Mouse (Mus musculus): ENCODE measurements around the gene Anapc15-ps.

The Anapc15-ps gene

DNA sequence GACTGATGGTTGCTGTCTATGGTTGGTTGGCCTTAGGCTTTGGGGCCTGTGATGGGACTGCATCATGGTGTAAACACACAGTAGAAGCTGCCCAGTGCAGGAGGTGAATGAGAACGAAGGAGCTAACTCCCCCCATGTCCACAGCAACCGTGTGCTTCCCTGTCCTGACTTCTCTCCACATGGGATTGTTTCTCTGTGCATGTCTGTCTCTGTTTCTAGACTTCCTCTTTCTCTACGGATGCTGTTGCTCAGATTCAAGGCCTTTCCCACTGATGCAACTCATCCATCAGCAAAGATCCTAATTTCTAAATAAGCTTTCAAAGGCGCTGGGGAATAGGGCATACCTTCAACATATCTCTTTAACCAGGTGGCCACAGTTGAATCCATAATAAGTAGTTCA is 3.4 kb downstream of the Anapc15-ps start:
- DNase-seq (ENCODE audit: low spot score in 2 of 2) = no peak

DNA sequence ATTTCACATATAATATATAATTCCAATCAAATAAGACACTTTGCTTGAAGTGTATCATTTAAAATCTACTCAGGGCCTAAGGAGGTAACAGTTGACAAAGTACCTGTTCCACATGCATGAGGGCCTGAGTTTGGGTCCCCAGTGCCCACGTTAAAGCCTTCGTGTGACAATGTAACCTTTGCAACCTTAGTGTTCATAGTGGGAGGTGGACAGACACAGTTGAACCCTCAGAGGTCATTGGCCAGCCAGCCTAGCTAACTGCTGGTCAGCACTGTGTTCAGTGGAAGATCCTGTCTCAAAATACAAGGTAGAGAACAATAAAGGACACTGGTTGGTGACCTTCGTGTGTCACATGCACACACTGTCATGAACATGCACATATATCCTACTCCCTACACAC is 4.2 kb downstream of the Anapc15-ps start:
- DNase-seq (ENCODE audit: low spot score in 2 of 2) = no peak

DNA sequence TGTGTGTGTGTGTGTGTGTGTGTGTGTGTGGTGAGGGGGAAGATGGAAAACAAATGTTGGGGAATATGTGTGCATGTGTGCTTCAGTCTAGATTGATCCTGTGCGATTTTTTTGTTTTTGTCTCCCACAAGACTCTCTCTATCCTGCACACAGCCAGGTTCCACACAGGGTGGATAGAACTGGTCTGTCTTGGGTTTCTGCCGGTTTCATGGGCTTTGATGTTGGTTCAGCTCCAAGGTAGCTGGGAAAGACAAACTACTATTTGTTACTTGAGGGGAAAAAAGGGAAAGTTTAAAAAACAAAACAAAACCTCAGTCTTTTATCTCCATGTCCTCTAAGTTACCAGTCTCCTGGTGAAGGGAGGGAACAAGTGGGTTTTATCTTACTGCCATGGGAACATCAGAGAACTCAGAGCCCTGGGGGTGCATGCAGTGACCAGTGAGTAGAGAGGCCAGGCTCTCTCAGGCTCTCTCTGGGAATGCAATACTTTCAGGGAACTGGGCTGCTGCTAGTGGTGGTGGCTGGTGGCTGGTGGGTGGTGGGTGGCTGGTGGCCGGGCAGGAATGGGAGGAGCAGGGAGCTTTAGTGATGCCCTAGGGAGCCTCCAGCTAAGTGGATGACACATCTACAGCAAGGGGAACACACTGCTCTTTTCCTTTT is 5.8 kb downstream of the Anapc15-ps start:
- no peak for DNase-seq (ENCODE audit: low spot score in 2 of 2)

DNA sequence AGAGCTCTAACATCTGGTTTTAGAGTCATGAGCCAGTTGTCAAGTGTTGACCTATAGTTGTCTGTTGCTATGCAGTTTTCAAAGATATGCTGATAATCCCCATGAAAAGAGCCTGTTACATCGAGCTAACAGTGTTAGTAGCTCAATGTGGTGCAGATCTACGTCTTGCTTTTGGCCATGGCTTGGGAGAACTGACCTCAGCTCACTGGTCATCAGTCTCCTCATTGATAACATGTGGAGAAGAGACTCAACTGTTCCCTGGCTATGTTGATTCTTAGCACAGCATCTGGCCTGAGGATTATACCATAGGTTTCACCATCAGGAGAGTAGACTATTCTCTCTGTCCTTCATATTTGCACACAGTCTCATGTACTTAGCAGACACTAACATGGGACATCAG is 6.5 kb downstream of the Anapc15-ps start:
- DNase-seq (ENCODE audit: low spot score in 2 of 2) = no peak

DNA sequence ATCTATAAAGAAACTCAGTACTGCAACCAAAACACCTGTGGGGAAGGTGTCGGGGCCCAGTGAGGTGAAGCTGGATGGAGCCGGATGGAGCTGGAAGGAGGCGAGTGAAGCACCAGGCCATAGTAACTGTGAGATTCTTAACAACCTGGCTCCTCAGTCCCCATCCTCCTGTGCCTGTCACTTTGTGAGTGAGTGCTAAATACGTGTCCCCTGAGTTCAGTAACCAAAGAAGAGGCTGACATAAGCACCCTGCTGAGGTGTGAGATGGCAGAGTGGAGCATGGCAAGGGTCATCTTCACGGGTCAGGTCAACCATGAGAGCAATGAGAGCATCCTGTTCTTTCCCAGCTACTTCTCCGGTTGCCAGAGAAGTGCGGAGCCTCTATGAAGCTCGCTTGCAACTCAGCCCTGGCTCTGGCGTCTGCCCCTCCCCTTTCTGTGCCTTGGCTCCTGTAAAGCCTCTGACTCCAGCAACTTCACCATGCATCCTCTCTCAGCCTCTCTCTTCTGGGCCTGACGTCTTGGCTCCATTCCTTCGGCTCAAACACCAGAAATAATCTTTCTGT is 7.7 kb downstream of the Anapc15-ps start:
- no peak for DNase-seq (ENCODE audit: low spot score in 2 of 2)

DNA sequence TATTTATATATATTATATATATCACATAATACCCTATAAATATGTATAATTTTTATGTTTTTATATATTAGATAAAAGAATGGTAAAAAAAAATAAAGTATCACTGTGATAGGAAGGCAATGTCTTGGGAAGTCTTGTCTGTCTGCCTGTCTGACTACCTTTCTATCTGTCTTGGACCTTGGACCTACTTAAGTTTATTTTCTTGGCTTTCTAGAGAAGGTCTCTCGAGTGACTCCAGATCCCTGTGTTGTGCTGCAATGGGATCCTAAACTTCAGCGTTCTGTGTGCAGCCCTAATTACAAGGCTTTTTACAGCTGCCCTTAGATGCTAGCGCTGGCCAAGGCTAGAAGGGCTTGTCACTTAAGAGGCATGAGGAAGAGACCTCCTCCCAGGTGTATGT is 8.6 kb downstream of the Anapc15-ps start:
- DNase-seq (ENCODE audit: low spot score in 2 of 2) = no peak

DNA sequence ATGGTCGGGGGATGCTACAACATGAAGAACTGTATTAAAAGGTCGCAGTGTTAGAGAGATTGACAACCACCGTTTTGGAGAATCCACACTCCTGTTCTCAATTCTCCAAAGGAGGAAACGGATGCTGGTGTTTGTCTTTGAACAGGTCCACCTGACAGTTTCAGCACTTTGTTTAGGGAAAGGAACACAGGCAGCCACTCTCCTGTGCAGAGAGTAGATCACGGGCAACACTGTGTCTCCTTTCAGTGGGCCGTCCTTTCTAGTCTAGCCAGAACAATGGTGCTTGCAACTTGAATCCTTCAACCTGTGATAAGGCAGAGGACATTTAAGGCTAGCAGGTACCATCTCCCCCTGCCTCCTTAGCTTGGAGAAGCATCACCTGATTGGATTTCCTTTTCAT is 12.9 kb downstream of the Anapc15-ps start:
- no peak for DNase-seq (ENCODE audit: low spot score in 2 of 2)

DNA sequence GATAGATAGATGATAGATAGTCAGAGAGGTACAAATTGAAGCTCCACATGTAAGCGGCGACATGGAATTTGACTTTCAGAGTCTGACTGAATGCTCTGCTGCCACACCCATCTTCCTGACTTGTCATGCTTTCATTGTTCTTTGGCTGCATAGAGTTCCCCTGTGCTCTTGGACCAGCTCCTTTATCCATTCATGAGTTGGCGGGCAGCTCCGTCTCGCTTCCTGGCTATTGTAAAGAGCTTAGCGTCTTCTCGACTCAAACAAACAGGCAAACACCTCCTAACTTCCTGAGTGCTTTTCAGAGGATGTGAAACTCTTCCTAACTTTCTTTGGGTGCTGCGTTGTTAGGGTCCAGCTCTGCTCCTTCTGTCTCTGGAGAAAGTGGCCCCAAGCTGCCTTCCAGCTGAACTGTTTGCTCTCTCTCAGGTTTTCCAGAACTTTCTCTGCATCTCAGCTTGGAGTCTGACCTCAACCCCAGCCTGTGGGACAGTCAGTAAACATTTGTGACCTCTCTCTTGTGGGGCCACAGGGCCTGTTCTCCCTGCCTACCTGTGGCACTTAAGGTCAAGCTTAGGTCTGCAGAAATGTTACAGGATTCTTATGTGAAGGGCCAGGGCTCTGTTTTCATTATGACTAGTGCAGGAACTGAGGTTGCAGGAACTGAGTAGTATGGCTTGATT is 13.6 kb downstream of the Anapc15-ps start:
- no peak for DNase-seq (ENCODE audit: low spot score in 2 of 2)

DNA sequence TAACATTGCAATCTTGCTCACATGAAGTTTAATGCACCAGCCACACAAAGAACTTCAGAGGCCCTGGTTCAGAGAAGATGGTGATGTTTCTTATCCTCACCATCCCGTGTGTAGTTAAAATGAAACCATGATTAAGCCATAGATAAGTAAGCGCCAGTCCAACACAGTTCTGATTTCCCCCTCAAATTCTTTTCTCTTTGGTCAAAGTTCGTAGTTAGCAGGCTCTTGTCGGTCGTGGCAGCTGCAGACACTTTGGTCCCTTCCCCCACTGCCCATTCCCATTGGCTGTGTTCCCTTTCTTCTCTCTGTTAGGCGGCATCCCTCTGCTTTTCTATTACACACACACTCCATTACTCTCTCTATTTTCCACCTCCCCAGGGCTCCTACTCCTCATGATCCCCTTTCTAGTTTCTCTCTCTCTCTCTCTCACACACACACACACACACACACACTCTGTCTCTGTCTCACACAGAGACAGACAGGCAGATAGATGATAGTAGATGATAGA is 14.4 kb downstream of the Anapc15-ps start:
- DNase-seq (ENCODE audit: low spot score in 2 of 2) = no peak

DNA sequence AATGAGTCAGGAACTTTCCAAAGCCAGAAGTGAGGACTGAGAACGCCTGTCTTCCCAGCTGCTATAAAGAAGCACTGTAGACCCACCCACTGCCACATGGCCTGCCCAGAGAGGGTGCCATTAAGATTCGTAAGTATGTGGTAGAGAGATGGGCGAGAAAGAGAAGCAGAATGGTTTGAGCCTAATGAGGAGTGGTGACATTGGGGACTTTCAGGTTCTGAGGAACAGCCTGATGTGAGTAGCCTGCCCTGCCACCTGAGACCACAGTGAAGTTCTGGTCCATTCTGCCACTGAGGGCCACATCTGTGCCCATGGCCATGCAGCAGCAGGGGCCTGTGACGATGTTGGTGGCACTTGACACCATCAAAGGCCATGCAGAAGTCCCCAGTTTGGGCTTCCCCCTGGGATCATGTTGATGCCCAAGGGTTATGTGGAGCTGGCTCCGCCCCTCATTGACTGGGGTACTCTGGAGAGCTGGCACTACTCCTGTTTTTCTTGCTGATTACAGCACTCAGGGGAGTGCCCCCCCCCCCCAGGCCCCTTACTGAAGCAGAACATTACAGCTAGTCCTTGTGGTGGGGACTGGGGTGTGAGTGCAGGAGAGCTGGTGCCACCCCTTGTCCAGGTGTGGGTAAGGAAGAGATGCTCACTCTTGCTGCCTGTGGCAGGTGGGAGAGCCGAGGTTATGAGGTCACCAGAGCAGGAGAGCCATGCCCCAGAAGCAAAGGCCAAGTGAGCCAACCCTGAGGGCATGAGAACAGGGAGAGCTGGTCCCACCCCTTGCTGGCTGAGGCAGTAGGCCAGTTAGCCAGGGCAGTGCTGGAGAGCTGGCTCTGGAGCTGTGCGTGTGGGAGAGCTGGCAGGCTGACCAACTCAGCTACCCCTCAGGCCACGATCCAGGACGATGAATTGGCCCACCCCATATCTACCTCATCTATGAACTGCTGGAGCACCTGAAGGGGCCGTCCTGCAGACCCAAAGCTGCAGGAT is 16.7 kb downstream of the Anapc15-ps start:
- DNase-seq (ENCODE audit: low spot score in 2 of 2) = no peak

DNA sequence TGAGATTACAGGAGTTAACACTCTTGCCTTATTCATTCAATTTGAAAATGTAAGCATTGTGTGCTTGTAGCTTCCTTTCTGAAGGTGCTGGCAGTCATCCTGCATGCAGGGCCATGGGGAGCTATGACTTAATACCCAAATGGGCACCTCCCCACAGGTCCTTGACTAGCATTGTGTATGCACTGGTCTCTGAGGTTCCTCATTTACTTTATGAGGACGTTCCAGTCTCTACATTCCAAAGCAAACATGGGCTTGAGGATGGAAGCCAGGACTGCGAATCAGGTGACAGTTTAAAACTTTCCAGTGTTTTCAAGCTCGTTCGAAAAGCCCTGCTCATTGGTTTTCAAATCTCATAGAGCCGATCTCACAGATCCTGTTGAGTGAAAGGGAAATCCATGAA is 21.1 kb downstream of the Anapc15-ps start:
- DNase-seq (ENCODE audit: low spot score in 2 of 2) = no peak

DNA sequence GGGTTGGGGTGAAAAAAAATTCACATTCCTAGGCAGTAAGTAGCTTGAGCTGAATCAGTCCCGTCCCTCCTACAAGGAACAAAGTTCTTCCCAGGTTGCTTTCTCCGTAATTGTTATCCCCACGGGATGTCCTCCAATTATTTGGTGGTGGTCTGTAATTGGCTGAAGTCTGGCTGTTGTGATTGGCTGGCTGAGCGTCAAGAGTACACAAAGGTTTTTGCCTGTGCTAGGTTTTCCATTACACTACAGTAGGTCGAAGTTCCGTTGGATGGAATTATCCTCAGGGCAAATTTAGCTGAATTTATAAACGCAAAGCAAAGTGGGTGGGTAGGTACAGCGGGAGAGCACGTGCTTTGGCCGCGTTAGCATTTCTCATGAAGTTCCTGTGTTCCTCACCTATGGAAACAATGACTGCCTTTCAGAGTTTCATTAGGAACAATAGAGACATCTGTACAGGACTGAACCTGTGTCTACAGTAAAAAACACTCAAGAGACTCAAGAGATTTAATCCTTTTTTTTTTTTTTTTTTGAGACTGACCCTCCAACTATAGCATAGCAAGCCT is 24.8 kb downstream of the Anapc15-ps start:
- no peak for DNase-seq (ENCODE audit: low spot score in 2 of 2)

DNA sequence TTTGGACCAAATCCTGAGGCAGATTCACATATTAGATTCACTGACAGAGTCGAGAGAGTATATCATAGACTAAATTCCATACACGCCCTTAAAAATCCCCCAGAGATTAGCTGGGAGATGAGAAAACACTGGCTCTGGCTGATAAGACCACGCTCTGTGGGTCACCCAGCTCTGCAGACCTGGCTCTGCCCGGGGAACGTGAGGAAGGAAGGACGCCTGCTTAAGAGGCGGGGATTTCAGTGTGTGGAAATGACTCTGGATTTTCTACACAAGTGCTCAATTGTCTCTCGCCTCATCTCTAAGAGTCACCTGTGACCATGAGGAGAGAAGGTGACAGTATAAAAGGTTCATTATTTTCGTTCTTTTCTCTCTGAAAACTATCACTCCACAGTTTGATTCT is 26.1 kb downstream of the Anapc15-ps start:
- no peak for DNase-seq (ENCODE audit: low spot score in 2 of 2)

DNA sequence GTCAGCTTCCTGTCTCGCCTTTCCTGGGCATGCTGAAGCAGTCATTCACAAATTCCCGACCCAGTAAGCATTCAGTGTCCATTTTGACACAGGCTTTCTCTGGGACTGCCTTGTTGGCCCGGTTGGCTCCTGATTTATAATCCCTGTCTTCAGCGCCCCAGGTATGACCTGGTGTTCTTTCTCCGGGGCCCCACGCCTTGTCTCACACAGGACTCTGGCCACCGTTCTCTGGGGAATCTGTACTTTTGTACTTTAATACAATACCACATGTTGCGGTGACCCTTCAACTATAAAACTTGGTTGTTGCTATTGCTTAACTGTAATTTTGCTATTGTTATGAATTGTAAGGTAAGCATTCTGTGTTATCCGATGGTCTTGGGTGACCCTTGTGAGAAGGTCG is 26.7 kb downstream of the Anapc15-ps start:
- DNase-seq (ENCODE audit: low spot score in 2 of 2) = no peak

DNA sequence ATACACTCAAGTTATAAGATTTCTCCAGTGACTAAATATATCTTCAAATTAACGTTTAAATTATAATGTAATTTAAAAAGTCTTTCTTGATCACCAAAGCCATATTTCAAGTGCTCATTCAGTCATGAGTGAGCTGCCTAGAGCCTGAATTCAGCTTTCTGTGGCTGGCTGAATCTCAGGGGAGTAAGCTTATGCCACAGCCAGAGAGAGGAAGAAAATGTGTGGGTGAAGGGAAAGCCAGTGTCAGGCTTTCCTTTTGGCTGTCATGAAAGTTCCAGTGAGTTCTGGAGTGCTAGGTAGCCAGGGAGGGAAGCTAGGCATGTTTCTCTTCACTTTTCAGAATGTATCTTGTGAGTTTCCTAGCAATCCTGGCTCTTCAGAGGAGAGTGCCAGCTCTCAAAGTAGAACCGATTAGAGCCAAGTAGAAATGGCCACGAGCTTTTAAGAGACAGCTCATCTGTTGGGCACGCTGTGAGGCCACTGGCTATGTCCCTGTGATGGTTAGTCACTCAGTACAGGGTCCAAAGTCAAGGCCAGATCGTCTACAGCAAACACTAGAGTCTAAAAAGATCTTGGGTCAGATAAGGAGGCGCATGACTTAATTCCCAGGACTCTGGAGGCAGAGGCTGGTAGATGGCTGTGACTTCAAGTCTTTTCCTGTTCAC is 29.4 kb downstream of the Anapc15-ps start:
- no peak for DNase-seq (ENCODE audit: low spot score in 2 of 2)

DNA sequence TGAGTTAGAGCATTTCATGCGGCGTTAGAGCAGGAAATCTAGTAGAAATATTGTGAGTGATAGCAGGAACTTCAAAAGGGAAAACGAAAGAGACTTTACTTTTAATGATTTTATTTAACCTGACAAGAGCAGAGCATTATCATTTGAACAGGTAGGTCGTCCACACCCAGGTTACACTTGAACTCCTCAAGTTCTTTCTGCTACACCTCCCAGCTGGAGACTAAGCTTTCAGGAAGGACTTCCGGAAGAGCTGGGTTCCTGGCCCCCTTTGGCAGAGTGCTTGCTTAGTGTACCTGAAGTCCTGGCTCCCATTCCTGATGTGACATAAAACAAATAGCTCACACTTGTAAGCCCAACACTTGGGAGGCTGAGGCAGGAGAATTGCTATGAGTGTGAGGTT is 30.2 kb downstream of the Anapc15-ps start:
- DNase-seq (ENCODE audit: low spot score in 2 of 2) = no peak

DNA sequence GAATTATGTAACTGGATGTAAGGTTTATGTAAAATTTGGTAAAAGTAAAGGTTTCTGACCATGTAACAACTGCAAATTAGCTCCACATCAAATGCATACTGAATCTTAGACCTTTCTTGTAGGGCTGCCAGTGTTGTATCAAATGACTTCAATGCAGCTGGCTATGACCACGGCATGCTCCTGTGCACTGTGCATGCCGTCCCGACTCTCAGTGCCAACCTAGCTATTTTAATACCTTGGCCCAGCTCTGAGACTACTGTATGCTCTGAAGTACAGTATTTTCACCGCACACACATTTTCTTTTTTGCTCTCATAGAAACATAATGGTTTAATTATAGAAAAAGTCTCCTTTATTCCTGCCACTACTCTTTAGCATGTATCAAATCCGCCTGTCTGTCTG is 31.9 kb downstream of the Anapc15-ps start:
- DNase-seq (ENCODE audit: low spot score in 2 of 2) = no peak

DNA sequence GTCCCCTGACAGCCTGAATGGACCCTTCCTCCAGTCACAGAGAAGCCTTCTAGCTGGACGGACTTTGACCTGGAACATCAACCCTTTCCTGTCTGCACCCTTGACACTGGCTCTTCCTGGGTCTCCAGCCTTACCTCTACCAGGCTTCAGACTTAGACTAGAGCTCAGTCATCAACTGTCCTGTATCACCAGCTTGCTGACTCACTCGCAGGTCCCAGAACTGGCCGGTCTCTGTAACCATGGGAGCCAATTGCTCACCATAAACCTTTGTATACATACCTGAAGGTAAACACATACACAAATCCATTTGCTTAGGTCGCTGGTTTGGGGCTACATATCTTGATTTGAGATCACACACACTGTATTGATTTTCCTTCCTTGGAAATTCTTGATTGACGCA is 33.8 kb downstream of the Anapc15-ps start:
- DNase-seq (ENCODE audit: low spot score in 2 of 2) = no peak

DNA sequence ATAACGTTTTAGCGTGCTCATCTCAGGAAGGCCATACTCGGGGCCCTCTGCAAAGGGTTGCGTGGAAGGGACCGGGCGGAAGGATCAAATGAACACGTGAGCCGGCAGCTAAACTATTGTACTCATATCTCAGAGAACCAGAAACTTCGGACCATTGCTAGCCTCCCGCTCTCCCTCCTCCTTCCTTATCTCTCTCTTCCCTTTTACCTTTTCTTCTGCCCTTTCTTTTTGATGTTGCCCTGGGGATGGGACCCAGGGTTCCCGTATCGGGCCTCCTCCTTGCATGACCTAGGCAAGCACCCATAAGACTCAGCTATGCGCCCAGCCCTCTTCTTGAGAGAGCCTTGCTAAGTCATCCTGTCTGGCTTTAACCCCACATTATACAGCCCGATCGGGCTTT is 38.5 kb downstream of the Anapc15-ps start:
- DNase-seq (ENCODE audit: low spot score in 2 of 2) = no peak

DNA sequence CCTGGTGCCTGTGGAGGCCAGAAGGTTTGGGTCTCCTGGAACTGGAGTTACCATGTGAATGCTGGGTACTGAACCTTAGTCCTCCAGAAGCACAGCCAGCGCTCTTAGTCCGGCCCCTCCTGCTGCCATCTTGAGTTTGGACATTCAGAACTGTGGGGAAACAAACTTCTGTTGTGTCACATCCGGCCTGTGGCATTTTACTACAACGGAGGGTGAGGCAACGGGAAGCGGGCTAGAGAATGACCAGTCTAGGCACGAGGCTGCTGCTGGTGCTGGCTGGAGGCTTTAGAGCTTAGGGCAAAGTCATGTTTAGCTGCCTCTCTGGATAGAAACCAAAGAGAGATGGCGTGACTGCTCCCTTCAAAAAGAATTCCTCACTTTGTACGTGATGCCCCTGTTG is 39.0 kb downstream of the Anapc15-ps start:
- peak in 1 of 2 experiments; percentile 35 for DNase-seq (ENCODE audit: low spot score in 2 of 2)

DNA sequence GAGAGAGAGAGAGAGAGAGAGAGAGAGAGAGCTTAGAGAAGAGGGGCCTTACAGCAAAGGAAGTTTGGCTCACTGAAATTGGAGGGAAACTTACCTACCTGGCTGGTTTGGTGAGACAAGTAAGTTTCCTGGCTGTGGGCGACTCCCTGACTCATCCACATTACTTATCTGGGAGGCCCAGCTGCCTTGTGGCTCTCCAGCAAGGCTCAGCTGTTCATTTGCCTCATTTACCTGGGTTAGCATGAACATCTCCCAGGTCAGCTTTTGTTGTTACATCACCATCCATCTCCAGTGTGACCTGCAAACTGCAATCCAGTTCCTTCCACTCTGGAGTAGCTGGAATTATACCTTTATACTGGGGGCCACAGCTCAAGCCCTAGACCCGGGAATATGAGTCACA is 41.7 kb downstream of the Anapc15-ps start:
- DNase-seq (ENCODE audit: low spot score in 2 of 2) = peak; percentile 34 to 67

Data from spleen, postnatal 10 days (tissue).